Mouse (Mus musculus) spleen, adult 2 months (tissue): ENCODE measurements around the gene Akap12.

Experiments used
- CTCF ChIP-seq: fragments of 200-500 bp; IDR thresholded peaks from 2 replicates; pipeline ENCODE4 v1.5.1; 2011; ENCODE audit warnings: mild to moderate bottlenecking, inconsistent platforms; ENCODE audit not compliant: insufficient read depth, insufficient read length, insufficient replicate concordance; ENCODE audit errors: extremely low read depth
- POLR2A ChIP-seq: fragments of 200-500 bp; IDR thresholded peaks from 2 replicates; pipeline ENCODE4 v1.6.1; 2011; ENCODE audit warnings: low read depth, low read length, inconsistent platforms

DNA sequence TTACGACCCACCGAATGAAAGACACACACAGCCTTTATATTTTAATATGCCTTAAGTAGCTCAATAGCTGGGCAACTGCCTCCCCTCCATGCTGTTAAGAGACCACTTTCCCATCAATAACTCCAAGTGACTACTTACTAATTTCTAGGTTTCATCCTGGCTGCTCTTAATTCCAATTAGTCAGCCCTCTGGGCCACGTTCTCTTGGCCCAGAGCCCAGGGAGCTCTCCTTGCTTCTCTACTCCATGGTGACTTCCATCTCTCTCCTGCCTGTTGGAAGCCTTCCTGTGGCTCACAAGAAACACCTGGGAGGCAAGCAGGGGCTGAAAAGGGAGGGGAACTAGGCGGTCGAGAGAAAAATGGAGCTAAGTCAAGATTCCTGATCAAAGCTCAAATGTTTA lies 23.0 kb downstream of the Akap12 start:
- TF ChIP-seq CTCF (no peak), POLR2A (no peak)
